Mouse (Mus musculus): ENCODE measurements around the gene Fut9.

Fut9 gene

GRCm38 (mm10) chr4:25647593-25647992 lies 152.5 kb downstream of the Fut9 start:
- DNase-seq (ENCODE audit: low read depth, low spot score) = no peak

DNA sequence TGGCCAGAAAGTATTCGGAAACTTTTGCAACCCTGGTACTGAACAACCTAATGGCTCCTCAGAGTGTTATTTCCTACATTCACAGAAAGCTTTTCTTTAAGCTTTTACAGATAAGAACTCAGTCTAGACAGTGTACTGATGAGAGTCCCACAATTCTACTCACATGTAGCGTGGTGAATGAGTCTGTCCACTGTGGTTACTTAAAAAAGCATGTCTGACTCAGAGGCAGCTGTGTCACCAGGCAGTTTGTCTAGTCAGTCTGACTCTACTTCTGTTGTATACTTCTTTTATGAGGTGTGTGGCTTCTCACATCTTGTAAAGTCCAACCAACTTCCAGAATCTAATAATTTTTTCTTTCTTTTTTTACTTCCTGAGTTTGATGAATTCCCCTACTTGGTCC lies 154.5 kb downstream of the Fut9 start:
- no peak for DNase-seq (ENCODE audit: low read depth, low spot score)

DNA sequence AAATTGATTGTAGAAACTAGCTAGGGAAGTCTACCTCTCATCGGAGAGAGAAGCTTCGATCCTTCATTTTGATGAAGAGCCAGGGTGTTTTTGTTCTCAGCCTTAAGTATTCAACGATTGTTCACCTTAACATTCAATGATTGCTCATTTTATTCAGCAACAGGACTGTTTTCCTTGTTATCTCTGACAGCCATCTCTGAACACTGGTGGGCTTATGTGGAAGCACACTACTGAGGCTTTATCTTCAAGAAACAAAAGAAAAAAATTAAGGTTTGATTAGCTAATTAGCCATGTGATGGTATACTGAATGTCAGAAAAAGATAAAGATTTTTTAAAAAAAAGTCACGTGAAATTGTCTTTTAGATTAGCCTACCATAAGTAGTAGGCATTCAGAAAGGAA lies 158.1 kb downstream of the Fut9 start:
- DNase-seq (ENCODE audit: low read depth, low spot score) = no peak

DNA sequence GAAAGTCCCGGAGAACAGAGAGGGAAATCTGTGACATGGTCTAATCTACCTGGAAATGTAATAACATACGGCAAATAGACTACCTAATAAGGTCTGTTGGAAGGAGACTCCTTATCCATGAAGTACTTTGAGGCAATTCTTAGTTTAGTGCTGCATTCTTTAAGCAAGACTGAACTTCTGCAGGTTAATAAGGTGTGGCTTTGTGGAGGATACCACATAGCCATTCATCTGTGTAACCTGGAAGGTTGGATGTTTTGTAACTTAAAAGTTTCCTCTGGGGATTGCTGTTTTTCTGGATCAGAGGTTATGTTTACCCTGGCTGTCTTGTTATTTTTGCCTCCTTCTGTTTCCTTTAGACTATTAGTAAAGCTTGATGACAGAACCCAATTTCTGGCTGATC lies 166.8 kb downstream of the Fut9 start:
- DNase-seq (ENCODE audit: low read depth, low spot score) = no peak

- no peak for DNase-seq (ENCODE audit: low read depth, low spot score)
Observed at GRCm38 (mm10) chr4:25628113-25628512, 171.9 kb downstream of the Fut9 start.

DNA sequence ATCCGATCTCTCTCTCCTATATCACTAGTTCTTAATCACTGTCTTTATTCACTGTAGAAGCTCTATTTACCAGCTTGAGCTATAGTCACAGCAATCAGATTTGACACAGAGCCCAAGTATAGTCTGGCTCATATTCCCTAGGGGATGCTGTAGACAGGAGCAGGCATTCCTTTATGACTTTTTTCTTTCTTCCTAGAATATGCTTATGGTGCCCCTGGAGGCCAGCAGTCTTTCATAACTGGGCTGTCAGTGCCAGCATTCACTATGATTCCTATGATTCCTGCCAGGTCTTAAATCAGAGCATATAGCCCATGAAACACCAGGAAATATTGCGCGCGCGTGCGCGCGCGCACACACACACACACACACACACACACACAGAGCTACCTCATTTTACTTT lies 172.6 kb downstream of the Fut9 start:
- no peak for DNase-seq (ENCODE audit: low read depth, low spot score)

DNA sequence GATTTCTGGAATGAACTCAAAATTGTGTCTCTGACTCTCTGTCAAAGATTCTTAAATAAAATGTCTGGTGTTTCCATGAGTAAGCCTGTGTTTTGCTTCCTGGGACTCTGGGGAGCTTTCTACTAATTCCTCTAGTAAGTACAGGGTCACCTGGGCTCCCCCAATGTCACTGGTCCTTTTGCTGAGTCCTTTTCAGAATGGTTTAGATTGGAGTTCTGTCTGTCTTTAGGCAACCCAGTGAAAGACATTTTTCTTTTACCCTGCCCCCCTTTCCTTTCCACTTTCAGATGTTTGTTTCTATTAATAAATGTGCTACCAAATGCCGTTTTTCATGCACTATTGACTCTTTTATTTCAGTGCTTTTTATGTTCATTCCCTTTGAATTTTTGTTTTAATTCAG lies 173.0 kb downstream of the Fut9 start:
- DNase-seq (ENCODE audit: low read depth, low spot score) = no peak

DNA sequence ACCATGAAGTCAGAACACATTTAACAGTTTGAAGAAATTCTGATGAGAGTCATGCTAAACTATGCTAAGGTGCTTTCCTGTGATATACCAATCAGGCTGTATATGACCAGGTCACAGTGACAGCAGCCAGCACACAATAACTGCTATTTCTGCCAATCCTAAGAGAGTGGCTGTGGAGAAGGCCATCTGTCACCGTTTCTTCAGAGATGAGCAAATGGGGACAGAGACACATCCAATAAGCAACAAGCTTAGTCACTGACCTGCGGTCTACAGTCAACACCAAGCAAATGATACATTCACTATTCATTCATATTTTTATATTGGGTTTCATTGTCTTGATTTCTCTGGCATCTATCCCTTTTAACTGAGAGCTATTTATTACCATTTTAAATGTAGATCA lies 176.9 kb downstream of the Fut9 start:
- DNase-seq (ENCODE audit: low read depth, low spot score) = no peak

- no peak for DNase-seq (ENCODE audit: low read depth, low spot score)
Observed at GRCm38 (mm10) chr4:25617301-25617700, 182.7 kb downstream of the Fut9 start.

DNA sequence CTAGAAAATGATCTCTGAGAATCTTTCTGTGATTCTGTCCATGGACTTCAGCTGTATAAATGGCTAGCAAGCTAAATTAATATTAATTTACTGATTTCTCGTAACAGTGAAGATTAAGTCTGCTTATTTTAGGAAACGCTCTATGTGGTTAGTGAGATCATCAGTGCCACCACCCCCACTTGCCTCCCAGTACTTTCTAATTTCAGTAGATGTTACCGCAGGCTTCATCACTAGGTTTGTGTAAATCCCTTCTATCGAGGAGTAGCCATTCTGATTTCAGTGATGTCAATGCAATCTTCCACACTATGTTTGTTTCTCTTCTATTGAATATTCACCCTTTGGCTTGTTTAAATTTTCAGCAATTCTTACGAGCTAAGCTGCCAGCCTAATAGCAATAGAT lies 186.6 kb downstream of the Fut9 start:
- DNase-seq (ENCODE audit: low read depth, low spot score) = no peak

GRCm38 (mm10) chr4:25610481-25610880 lies 189.6 kb downstream of the Fut9 start:
- DNase-seq (ENCODE audit: low read depth, low spot score) = no peak

- DNase-seq (ENCODE audit: low read depth, low spot score) = no peak
Observed at GRCm38 (mm10) chr4:25593218-25593617, 206.8 kb downstream of the Fut9 start.

Data from retina, postnatal 7 days (tissue).